Mouse (Mus musculus): ENCODE measurements around the gene Rabgap1l. TPM values are rescaled to one million over a fixed set of nuclear protein-coding genes. Genes with fewer than 3 reads are reported as not detected.

Rabgap1l gene
- total RNA-seq, 2 experiments from 2014 or later = 214 to 241 TPM

GRCm38 (mm10) chr1:160330222-160330621 lies 462.8 kb downstream of the Rabgap1l start:
- no peak for DNase-seq (ENCODE audit: extremely low spot score in 1 of 2, low spot score in 1 of 2)

- DNase-seq (ENCODE audit: extremely low spot score in 1 of 2, low spot score in 1 of 2) = no peak
These were observed 463.2 kb downstream of the Rabgap1l start for GRCm38 (mm10) chr1:160329788-160330187.

GRCm38 (mm10) chr1:160327531-160327930 lies 465.5 kb downstream of the Rabgap1l start:
- no peak for DNase-seq (ENCODE audit: extremely low spot score in 1 of 2, low spot score in 1 of 2)

- DNase-seq (ENCODE audit: extremely low spot score in 1 of 2, low spot score in 1 of 2) = no peak
These were observed 467.5 kb downstream of the Rabgap1l start for GRCm38 (mm10) chr1:160325542-160325941.

- DNase-seq (ENCODE audit: extremely low spot score in 1 of 2, low spot score in 1 of 2) = no peak
These were observed 472.3 kb downstream of the Rabgap1l start for GRCm38 (mm10) chr1:160320690-160321089.

- DNase-seq (ENCODE audit: extremely low spot score in 1 of 2, low spot score in 1 of 2) = no peak
These were observed 474.8 kb downstream of the Rabgap1l start for GRCm38 (mm10) chr1:160318057-160318725.

- no peak for DNase-seq (ENCODE audit: extremely low spot score in 1 of 2, low spot score in 1 of 2)
These were observed 476.8 kb downstream of the Rabgap1l start for GRCm38 (mm10) chr1:160316239-160316638.

GRCm38 (mm10) chr1:160312658-160313057 lies 480.4 kb downstream of the Rabgap1l start:
- no peak for DNase-seq (ENCODE audit: extremely low spot score in 1 of 2, low spot score in 1 of 2)

GRCm38 (mm10) chr1:160311861-160312260 lies 481.1 kb downstream of the Rabgap1l start:
- DNase-seq (ENCODE audit: extremely low spot score in 1 of 2, low spot score in 1 of 2) = no peak

DNA sequence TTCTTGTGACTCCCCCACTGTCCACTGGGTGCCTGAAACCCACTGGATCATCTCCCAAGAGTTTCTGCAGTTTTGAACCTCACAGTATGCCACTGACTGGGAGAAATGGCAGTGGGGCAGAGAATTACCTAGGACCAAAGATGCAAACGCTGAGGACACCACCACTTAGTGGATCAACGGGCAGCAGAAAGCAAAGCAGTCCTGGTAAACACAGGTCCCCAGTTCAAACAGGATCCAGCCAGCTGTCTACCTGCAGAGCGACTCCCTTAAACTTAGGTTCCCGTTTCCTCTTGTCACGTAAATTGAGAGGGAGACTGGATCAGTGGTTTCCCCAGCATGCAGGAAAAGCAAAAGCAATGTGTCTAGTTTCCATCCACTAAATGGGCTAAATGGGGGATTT lies 483.1 kb downstream of the Rabgap1l start:
- no peak for DNase-seq (ENCODE audit: extremely low spot score in 1 of 2, low spot score in 1 of 2)

GRCm38 (mm10) chr1:160308996-160309395 lies 484.0 kb downstream of the Rabgap1l start:
- no peak for DNase-seq (ENCODE audit: extremely low spot score in 1 of 2, low spot score in 1 of 2)

DNA sequence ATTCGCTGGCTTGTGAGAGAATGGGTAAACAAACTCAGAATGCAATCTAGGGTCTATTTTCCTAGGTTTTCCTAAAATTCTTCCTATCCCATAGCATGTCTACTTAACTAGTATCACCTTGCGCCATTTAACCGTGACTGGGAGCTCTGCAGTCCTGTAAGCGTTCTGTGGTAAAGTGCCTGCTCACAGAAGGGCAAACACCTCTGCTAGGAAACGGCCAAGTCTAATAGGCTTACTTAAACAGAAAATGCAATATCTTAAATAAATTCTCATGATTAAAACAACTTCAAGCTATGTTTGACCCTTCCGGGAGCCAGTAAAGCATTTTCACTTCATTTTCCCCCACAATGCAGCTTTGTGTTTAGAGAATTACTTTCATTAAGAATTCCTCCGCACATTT lies 484.5 kb downstream of the Rabgap1l start:
- DNase-seq (ENCODE audit: extremely low spot score in 1 of 2, low spot score in 1 of 2) = no peak

GRCm38 (mm10) chr1:160306866-160307616 lies 486.0 kb downstream of the Rabgap1l start:
- no peak for DNase-seq (ENCODE audit: extremely low spot score in 1 of 2, low spot score in 1 of 2)

GRCm38 (mm10) chr1:160306336-160306735 lies 486.7 kb downstream of the Rabgap1l start:
- DNase-seq (ENCODE audit: extremely low spot score in 1 of 2, low spot score in 1 of 2) = no peak

DNA sequence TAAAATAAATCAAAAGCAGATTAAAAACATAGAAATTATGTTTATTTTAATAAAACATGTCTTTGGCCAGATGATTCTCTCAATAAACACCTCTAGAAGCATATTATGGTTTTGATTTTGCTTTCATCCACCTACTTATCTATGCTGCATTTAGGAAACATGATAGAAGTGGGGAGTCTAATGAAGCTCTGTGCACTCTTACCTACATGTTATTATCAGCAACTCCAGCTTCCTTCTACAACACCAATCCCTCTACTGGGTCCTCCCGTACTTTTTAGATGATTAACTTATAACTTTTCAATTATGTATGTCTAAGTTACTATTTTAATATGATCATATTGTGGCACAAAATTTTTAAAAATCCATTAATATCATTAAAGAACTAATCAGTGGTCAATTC lies 487.2 kb downstream of the Rabgap1l start:
- DNase-seq (ENCODE audit: extremely low spot score in 1 of 2, low spot score in 1 of 2) = no peak

GRCm38 (mm10) chr1:160304969-160305498 lies 488.0 kb downstream of the Rabgap1l start:
- DNase-seq (ENCODE audit: extremely low spot score in 1 of 2, low spot score in 1 of 2) = no peak

DNA sequence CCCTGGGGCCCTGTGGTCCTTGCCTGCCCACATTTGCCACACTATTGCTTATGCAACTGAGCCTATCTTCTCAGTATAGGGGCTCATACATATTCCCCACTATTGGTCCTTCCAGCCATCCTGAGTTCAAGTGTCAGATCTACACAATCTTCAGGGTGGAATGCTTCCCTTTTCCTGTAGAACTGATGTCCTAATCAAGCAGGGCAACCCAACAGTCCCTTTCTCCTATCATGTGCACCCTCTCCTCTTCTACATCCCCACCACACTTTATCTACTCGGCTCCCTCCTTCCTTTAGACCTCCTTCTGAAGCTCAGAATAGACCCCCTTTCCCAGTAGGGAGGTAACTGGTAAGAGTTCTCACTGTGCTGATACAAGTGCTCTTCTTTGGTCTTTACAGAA lies 490.7 kb downstream of the Rabgap1l start:
- no peak for DNase-seq (ENCODE audit: extremely low spot score in 1 of 2, low spot score in 1 of 2)

GRCm38 (mm10) chr1:160301156-160301555 lies 491.9 kb downstream of the Rabgap1l start:
- no peak for DNase-seq (ENCODE audit: extremely low spot score in 1 of 2, low spot score in 1 of 2)

DNA sequence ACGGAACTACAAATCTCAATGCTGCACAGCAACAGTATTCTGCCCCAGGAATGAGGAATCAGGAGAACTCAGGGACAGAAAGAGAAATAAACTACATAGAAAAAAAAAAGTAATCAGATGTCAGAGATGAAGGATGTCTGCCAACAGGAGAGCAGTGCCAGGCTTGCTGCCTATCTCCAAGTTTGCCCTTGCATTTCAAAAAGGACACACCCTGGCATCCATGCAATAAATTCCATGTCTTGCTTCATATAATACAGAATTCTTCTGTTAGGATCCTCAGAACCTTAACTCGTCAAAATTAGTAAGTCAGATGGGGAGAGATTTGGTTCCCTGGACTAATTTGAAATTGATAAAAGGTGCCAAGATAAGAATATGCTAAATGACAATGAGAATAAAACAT lies 492.3 kb downstream of the Rabgap1l start:
- DNase-seq (ENCODE audit: extremely low spot score in 1 of 2, low spot score in 1 of 2) = no peak

DNA sequence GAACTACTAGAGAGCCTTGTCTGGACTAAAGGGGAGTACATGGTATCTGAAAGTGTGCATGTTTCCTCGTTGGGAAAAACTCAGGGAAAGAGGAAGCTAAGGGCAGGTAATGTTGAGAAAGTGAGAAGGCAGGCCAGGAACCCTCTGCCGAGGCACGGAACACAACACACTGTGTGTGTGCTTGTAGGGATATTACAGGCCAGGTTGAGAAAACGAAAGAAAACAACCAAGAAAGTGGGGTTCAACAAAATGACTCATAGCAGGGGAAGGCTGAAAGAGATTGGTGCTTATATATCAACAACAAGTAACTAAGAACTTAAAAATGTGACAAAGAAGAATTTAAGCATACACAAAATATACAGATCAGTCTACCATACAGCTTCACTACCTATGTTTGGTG lies 493.0 kb downstream of the Rabgap1l start:
- no peak for DNase-seq (ENCODE audit: extremely low spot score in 1 of 2, low spot score in 1 of 2)

GRCm38 (mm10) chr1:160298893-160299292 lies 494.1 kb downstream of the Rabgap1l start:
- DNase-seq (ENCODE audit: extremely low spot score in 1 of 2, low spot score in 1 of 2) = no peak

GRCm38 (mm10) chr1:160297701-160298100 lies 495.3 kb downstream of the Rabgap1l start:
- DNase-seq (ENCODE audit: extremely low spot score in 1 of 2, low spot score in 1 of 2) = no peak
